Mouse (Mus musculus): Measurements from ENCODE around the gene En1. TPM values are rescaled to one million over a fixed set of nuclear protein-coding genes. Genes with fewer than 3 reads are reported as not detected.

En1 gene
- polyA plus RNA-seq, 1 experiment from 2014 or later, result 0.07 TPM

GRCm38 (mm10) chr1:120598196-120598940, 3.9 kb upstream of the En1 start:
- no peaks in the 10 kb centered on the region for H3K36me3 ChIP-seq (ENCODE audit: control insufficient read depth, insufficient read depth)
- H3K4me3 ChIP-seq (ENCODE audit: low read length), result no peak overlapping the region
- H3K27me3 ChIP-seq (ENCODE audit: control insufficient read depth, insufficient read depth, low read length), result peaks cover 93% of the 10 kb centered on the region
- no peaks in the 10 kb centered on the region for H3K9me3 ChIP-seq (replicated peaks; ENCODE audit: control insufficient read depth, low read length)
- peaks cover 19% of the 10 kb centered on the region for H3K4me1 ChIP-seq (ENCODE audit: control insufficient read depth, insufficient read depth, low read length)
- H3K27ac ChIP-seq (ENCODE audit: low read length), result no peak overlapping the region
- no peak for ATAC-seq (replicated peaks; ENCODE audit: extremely low read depth, insufficient read depth, low FRiP score)
- WGBS, result 4% methylated on average over 16 of the region's 16 CpGs
- no peak overlapping the region for H3K4me2 ChIP-seq (ENCODE audit: low read depth, low read length)
- no peak overlapping the region for H3K9ac ChIP-seq (ENCODE audit: low read length)

- no peaks in the 10 kb centered on the region for H3K9me3 ChIP-seq (replicated peaks; ENCODE audit: control insufficient read depth, low read length)
- no peak overlapping the region for H3K9ac ChIP-seq (ENCODE audit: low read length)
- H3K4me3 ChIP-seq (ENCODE audit: low read length), result no peak overlapping the region
- H3K4me2 ChIP-seq (ENCODE audit: low read depth, low read length), result no peak overlapping the region
- H3K4me1 ChIP-seq (ENCODE audit: control insufficient read depth, insufficient read depth, low read length), result peaks cover 21% of the 10 kb centered on the region
- peaks cover 93% of the 10 kb centered on the region for H3K27me3 ChIP-seq (ENCODE audit: control insufficient read depth, insufficient read depth, low read length)
- no peak overlapping the region for H3K27ac ChIP-seq (ENCODE audit: low read length)
- no peak for ATAC-seq (replicated peaks; ENCODE audit: extremely low read depth, insufficient read depth, low FRiP score)
- no peaks in the 10 kb centered on the region for H3K36me3 ChIP-seq (ENCODE audit: control insufficient read depth, insufficient read depth)
- WGBS, result 2% methylated on average over 25 of the region's 25 CpGs
These were observed 2.7 kb upstream of the En1 start for GRCm38 (mm10) chr1:120599321-120600148.

- Histone ChIP-seq H3K36me3 (ENCODE audit: control insufficient read depth, insufficient read depth) (no peaks in the 10 kb centered on the region), H3K9ac (ENCODE audit: low read length) (no peak overlapping the region), H3K27me3 (ENCODE audit: control insufficient read depth, insufficient read depth, low read length) (peaks cover 93% of the 10 kb centered on the region), H3K4me2 (ENCODE audit: low read depth, low read length) (no peak overlapping the region), H3K27ac (ENCODE audit: low read length) (no peak overlapping the region), H3K4me3 (ENCODE audit: low read length) (no peak overlapping the region), H3K9me3 (replicated peaks; ENCODE audit: control insufficient read depth, low read length) (no peaks in the 10 kb centered on the region), H3K4me1 (ENCODE audit: control insufficient read depth, insufficient read depth, low read length) (peaks cover 21% of the 10 kb centered on the region)
- 2% methylated on average over 25 of the region's 25 CpGs for WGBS
- ATAC-seq (replicated peaks; ENCODE audit: extremely low read depth, insufficient read depth, low FRiP score), result no peak
These were observed 2.1 kb upstream of the En1 start for GRCm38 (mm10) chr1:120600149-120600445.

GRCm38 (mm10) chr1:120600516-120601252, 1.5 kb upstream of the En1 start:
- 5% methylated on average over 19 of the region's 19 CpGs for WGBS
- Histone ChIP-seq H3K9ac (ENCODE audit: low read length) (no peak overlapping the region), H3K27me3 (ENCODE audit: control insufficient read depth, insufficient read depth, low read length) (peaks cover 93% of the 10 kb centered on the region), H3K36me3 (ENCODE audit: control insufficient read depth, insufficient read depth) (no peaks in the 10 kb centered on the region), H3K4me2 (ENCODE audit: low read depth, low read length) (no peak overlapping the region), H3K4me3 (ENCODE audit: low read length) (no peak overlapping the region), H3K4me1 (ENCODE audit: control insufficient read depth, insufficient read depth, low read length) (peaks cover 21% of the 10 kb centered on the region), H3K9me3 (replicated peaks; ENCODE audit: control insufficient read depth, low read length) (no peaks in the 10 kb centered on the region), H3K27ac (ENCODE audit: low read length) (no peak overlapping the region)
- ATAC-seq (replicated peaks; ENCODE audit: extremely low read depth, insufficient read depth, low FRiP score), result no peak

- Histone ChIP-seq H3K4me2 (ENCODE audit: low read depth, low read length) (no peak overlapping the region), H3K4me1 (ENCODE audit: control insufficient read depth, insufficient read depth, low read length) (peaks cover 21% of the 10 kb centered on the region)
- 2% methylated on average over 16 of the region's 16 CpGs for WGBS
These were observed 873 bp upstream of the En1 start for GRCm38 (mm10) chr1:120601253-120601836.

GRCm38 (mm10) chr1:120602876-120603655, 848 bp downstream of the En1 start:
- H3K36me3 ChIP-seq (ENCODE audit: control insufficient read depth, insufficient read depth), result no peaks in the 10 kb centered on the region
- WGBS, result under 1% methylated on average over 59 of the region's 83 CpGs
- peak; percentile 21 for ATAC-seq (replicated peaks; ENCODE audit: extremely low read depth, insufficient read depth, low FRiP score)

More at GRCm38 (mm10) chr1:120601253-120601836, 873 bp upstream of the En1 start:
- Histone ChIP-seq H3K27ac (ENCODE audit: low read length) (no peak overlapping the region), H3K27me3 (ENCODE audit: control insufficient read depth, insufficient read depth, low read length) (peaks cover 92% of the 10 kb centered on the region), H3K36me3 (ENCODE audit: control insufficient read depth, insufficient read depth) (no peaks in the 10 kb centered on the region), H3K9me3 (replicated peaks; ENCODE audit: control insufficient read depth, low read length) (no peaks in the 10 kb centered on the region), H3K9ac (ENCODE audit: low read length) (no peak overlapping the region), H3K4me3 (ENCODE audit: low read length) (no peak overlapping the region)
- ATAC-seq (replicated peaks; ENCODE audit: extremely low read depth, insufficient read depth, low FRiP score), result no peak

GRCm38 (mm10) chr1:120603656-120604051, 1.4 kb downstream of the En1 start:
- H3K9me3 ChIP-seq (replicated peaks; ENCODE audit: control insufficient read depth, low read length), result no peaks in the 10 kb centered on the region
- H3K4me3 ChIP-seq (ENCODE audit: low read length), result peak overlapping the region; percentile 62
- no peaks in the 10 kb centered on the region for H3K36me3 ChIP-seq (ENCODE audit: control insufficient read depth, insufficient read depth)
- no peak for ATAC-seq (replicated peaks; ENCODE audit: extremely low read depth, insufficient read depth, low FRiP score)
- 2% methylated on average over 33 of the region's 35 CpGs for WGBS
- H3K4me1 ChIP-seq (ENCODE audit: control insufficient read depth, insufficient read depth, low read length), result peaks cover 14% of the 10 kb centered on the region
- peaks cover 81% of the 10 kb centered on the region for H3K27me3 ChIP-seq (ENCODE audit: control insufficient read depth, insufficient read depth, low read length)
- H3K4me2 ChIP-seq (ENCODE audit: low read depth, low read length), result peak overlapping the region; percentile 93
- no peak overlapping the region for H3K9ac ChIP-seq (ENCODE audit: low read length)
- no peak overlapping the region for H3K27ac ChIP-seq (ENCODE audit: low read length)

More at GRCm38 (mm10) chr1:120602876-120603655, 848 bp downstream of the En1 start:
- Histone ChIP-seq H3K27ac (ENCODE audit: low read length) (no peak overlapping the region), H3K9me3 (replicated peaks; ENCODE audit: control insufficient read depth, low read length) (no peaks in the 10 kb centered on the region), H3K9ac (ENCODE audit: low read length) (peak overlapping the region; percentile 60), H3K4me3 (ENCODE audit: low read length) (peak overlapping the region; percentile 62), H3K4me1 (ENCODE audit: control insufficient read depth, insufficient read depth, low read length) (peaks cover 14% of the 10 kb centered on the region), H3K4me2 (ENCODE audit: low read depth, low read length) (peak overlapping the region; percentile 93), H3K27me3 (ENCODE audit: control insufficient read depth, insufficient read depth, low read length) (peaks cover 81% of the 10 kb centered on the region)

GRCm38 (mm10) chr1:120604431-120605142, 2.4 kb downstream of the En1 start:
- Histone ChIP-seq H3K4me1 (ENCODE audit: control insufficient read depth, insufficient read depth, low read length) (peaks cover 14% of the 10 kb centered on the region), H3K9ac (ENCODE audit: low read length) (no peak overlapping the region), H3K9me3 (replicated peaks; ENCODE audit: control insufficient read depth, low read length) (no peaks in the 10 kb centered on the region), H3K4me2 (ENCODE audit: low read depth, low read length) (no peak overlapping the region), H3K36me3 (ENCODE audit: control insufficient read depth, insufficient read depth) (no peaks in the 10 kb centered on the region), H3K27ac (ENCODE audit: low read length) (no peak overlapping the region), H3K4me3 (ENCODE audit: low read length) (no peak overlapping the region), H3K27me3 (ENCODE audit: control insufficient read depth, insufficient read depth, low read length) (peaks cover 81% of the 10 kb centered on the region)
- WGBS, result 8% methylated on average over 30 of the region's 30 CpGs
- ATAC-seq (replicated peaks; ENCODE audit: extremely low read depth, insufficient read depth, low FRiP score), result no peak
